Mouse (Mus musculus) kidney, embryonic 14.5 days (tissue): ENCODE measurements at regions not wholly inside any gene's neighbourhood (a gene's known extent, or its start where the extent isn't known, plus 50 kb on each side); places are given as distances from the start of the nearest gene placed in this dataset.

Experiments
- ATAC-seq: fragments of 200-750 bp; cut with Nextera tagmentation; 2 replicates; pipeline ENCODE4 v1.8.0; 2017; ENCODE audit warnings: moderate number of reproducible peaks, mild to moderate bottlenecking, moderate TSS enrichment, moderate library complexity; ENCODE audit not compliant: low FRiP score, low TSS enrichment
- H3K27ac ChIP-seq: fragments of 300-500 bp; sonication (generic); 2 replicates; pipeline ENCODE4 v1.5.1; 2014; ENCODE audit warnings: low read depth, mild to moderate bottlenecking, low read length, moderate library complexity, mixed read lengths
- H3K27me3 ChIP-seq: fragments of 300-500 bp; sonication (generic); 2 replicates; pipeline ENCODE4 v1.6.1; 2014; ENCODE audit warnings: mild to moderate bottlenecking, low read length; ENCODE audit not compliant: control insufficient read depth, insufficient read depth
- H3K36me3 ChIP-seq: fragments of 300-500 bp; sonication (generic); 2 replicates; pipeline ENCODE4 v1.6.1; 2014; ENCODE audit warnings: low read length, mixed read lengths; ENCODE audit not compliant: control insufficient read depth, insufficient read depth
- H3K4me1 ChIP-seq: fragments of 300-500 bp; sonication (generic); 2 replicates; pipeline ENCODE4 v1.6.1; 2014; ENCODE audit warnings: low read length, mixed read lengths; ENCODE audit not compliant: control insufficient read depth, insufficient read depth
- H3K4me2 ChIP-seq: fragments of 300-500 bp; sonication (generic); replicated peaks from 2 replicates; pipeline ENCODE4 v1.6.1; 2014; ENCODE audit warnings: low read depth, mild to moderate bottlenecking, low read length
- H3K4me3 ChIP-seq: fragments of 300-500 bp; sonication (generic); 2 replicates; pipeline ENCODE4 v1.5.1; 2014; ENCODE audit warnings: mild to moderate bottlenecking, low read length
- H3K9ac ChIP-seq: fragments of 300-500 bp; sonication (generic); 2 replicates; pipeline ENCODE4 v1.6.1; 2014; ENCODE audit warnings: low read depth, mild to moderate bottlenecking, low read length, moderate library complexity
- H3K9me3 ChIP-seq: fragments of 300-500 bp; sonication (generic); 2 replicates; pipeline ENCODE4 v1.6.1; 2016; ENCODE audit warnings: low read length; ENCODE audit not compliant: control insufficient read depth
- WGBS: fragments of 180-500 bp; shearing (Covaris S2); extraction: QIAGEN DNeasy Blood & Tissue Kit; methylation state at CpG from one replicate; pipeline ENCODE4 v1.1.7; 2014; 5-methylcytosine and 5-hydroxymethylcytosine counted together

DNA sequence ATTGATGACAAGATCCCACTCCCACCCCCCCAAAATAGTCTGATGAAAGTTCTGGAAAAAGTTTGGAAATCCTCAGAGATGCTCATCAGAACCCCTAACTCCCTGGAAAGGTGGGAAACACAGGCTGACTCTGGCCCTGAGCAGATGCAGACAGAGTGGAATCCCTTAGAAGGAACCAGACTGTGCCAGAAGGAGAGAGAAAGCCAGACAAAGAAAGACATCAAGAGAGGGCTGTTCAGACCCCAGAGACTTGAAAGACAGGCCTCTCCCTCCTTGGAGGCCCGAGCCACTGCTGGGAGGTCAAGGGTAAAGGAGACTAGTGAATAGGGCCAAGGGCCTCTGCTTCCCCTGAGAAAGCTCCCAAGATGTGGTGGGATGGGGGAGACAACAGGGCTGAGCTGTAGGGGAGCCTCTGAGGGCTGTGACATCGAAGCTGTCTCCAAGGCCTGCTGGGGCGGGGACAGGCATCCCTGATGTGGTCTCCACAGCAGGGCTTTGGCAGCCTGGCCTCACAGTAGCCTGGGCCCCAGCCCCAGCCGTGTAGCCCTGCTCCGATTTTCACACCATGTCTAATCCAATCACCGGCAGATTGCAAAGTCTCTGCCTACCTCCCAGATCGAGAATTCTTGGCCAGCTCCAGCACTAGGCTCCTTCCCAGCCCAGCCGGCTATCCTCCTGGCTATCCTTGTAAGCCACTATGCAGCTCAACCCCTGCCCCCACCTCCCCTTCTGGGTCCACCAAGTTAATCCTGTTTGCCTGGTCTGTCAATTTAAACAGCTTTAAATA lies 83.5 kb upstream of the Parp11 start:
- Histone ChIP-seq H3K4me1 (peaks cover 15% of the 10 kb centered on the region), H3K9me3 (no peaks in the 10 kb centered on the region), H3K4me2 (no peak overlapping the region), H3K27ac (no peak overlapping the region), H3K4me3 (no peak overlapping the region), H3K27me3 (no peaks in the 10 kb centered on the region), H3K36me3 (no peaks in the 10 kb centered on the region), H3K9ac (no peak overlapping the region)
- no peak for ATAC-seq
- 30% methylated on average over 8 of the region's 8 CpGs for WGBS

GRCm38 (mm10) chr6:127363871-127364590 lies 82.6 kb upstream of the Parp11 start:
- no peak overlapping the region for H3K4me3 ChIP-seq
- H3K4me1 ChIP-seq, result peaks cover 13% of the 10 kb centered on the region
- WGBS, result 49% methylated on average over 7 of the region's 7 CpGs
- no peaks in the 10 kb centered on the region for H3K36me3 ChIP-seq
- H3K4me2 ChIP-seq, result no peak overlapping the region
- no peak for ATAC-seq
- no peak overlapping the region for H3K9ac ChIP-seq
- no peak overlapping the region for H3K27ac ChIP-seq
- no peaks in the 10 kb centered on the region for H3K27me3 ChIP-seq
- no peaks in the 10 kb centered on the region for H3K9me3 ChIP-seq

DNA sequence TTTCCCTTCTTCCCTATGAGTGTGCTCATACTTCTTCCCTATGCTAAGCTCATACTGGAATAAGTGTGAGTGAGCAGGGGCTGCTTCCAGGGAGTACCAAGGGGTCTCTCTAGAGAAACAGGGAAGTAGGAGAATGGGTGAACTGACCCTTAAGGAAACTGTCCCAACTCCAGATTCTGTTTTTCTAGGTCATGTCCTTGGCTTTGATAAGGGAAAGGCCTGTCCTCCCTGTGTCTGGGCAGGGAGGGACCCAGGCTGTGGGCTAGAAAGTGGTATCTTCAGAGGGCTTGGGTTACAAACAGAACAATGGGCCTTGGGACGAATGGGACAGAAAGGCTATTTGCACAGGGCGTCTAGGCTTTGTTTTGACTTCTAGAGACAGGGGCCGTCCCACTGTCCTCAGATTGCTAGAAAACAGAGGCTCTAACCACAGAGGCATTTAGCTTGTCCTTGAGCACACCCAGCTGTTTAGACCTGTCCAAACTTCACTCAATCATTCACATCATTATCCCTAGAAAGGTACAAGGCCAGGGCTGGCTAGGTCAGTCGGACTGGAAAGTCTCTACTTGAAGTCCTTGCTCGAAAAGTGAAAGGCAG lies 82.0 kb upstream of the Parp11 start:
- H3K9me3 ChIP-seq, result no peaks in the 10 kb centered on the region
- WGBS, result 46% methylated on average over 5 of the region's 5 CpGs
- H3K36me3 ChIP-seq, result no peaks in the 10 kb centered on the region
- no peak overlapping the region for H3K4me2 ChIP-seq
- ATAC-seq, result no peak
- no peak overlapping the region for H3K9ac ChIP-seq
- H3K27me3 ChIP-seq, result no peaks in the 10 kb centered on the region
- peaks cover 11% of the 10 kb centered on the region; the same call in 1 of the 2 replicates for H3K4me1 ChIP-seq
- H3K4me3 ChIP-seq, result no peak overlapping the region
- H3K27ac ChIP-seq, result no peak overlapping the region

DNA sequence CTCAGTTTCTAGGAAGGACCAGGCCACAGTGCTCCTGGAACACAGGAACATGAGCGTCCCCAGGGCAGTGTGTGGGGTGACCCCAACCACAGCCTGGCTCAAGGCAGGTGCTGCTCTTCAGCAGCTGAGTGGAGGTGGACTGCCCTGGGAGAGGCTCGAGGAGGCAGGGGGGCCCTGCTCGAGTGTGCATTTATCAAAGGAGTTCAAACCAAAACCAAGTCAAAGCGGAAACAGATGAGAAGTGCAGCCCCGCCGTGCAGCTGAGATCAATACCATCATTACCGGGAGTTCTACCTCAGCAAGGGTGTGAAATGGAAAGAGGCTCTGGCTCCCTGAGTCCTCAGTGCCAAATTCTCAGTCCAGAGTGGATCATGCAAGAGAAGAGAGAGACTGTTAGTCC lies 81.4 kb upstream of the Parp11 start:
- H3K27ac ChIP-seq, result no peak overlapping the region
- no peak overlapping the region for H3K9ac ChIP-seq
- H3K27me3 ChIP-seq, result no peaks in the 10 kb centered on the region
- ATAC-seq, result no peak
- H3K36me3 ChIP-seq, result no peaks in the 10 kb centered on the region
- H3K4me3 ChIP-seq, result no peak overlapping the region
- H3K4me2 ChIP-seq, result no peak overlapping the region
- H3K9me3 ChIP-seq, result no peaks in the 10 kb centered on the region
- H3K4me1 ChIP-seq, result peaks cover 11% of the 10 kb centered on the region; the same call in 1 of the 2 replicates
- WGBS, result 48% methylated on average over 7 of the region's 7 CpGs

GRCm38 (mm10) chr6:127365651-127366050 lies 81.0 kb upstream of the Parp11 start:
- Histone ChIP-seq H3K4me3 (no peak overlapping the region), H3K27me3 (no peaks in the 10 kb centered on the region), H3K4me1 (peaks cover 11% of the 10 kb centered on the region; the same call in 1 of the 2 replicates), H3K4me2 (no peak overlapping the region), H3K9ac (no peak overlapping the region), H3K36me3 (no peaks in the 10 kb centered on the region), H3K27ac (no peak overlapping the region), H3K9me3 (no peaks in the 10 kb centered on the region)
- no peak for ATAC-seq
- 47% methylated on average over 2 of the region's 2 CpGs for WGBS

GRCm38 (mm10) chr6:127373052-127373451 lies 73.6 kb upstream of the Parp11 start:
- no peak overlapping the region for H3K9ac ChIP-seq
- no peak overlapping the region for H3K27ac ChIP-seq
- no peak for ATAC-seq
- H3K4me3 ChIP-seq, result no peak overlapping the region
- no peak overlapping the region for H3K4me2 ChIP-seq
- H3K27me3 ChIP-seq, result no peaks in the 10 kb centered on the region
- no peaks in the 10 kb centered on the region for H3K36me3 ChIP-seq
- peaks cover 14% of the 10 kb centered on the region; the same call in 1 of the 2 replicates for H3K4me1 ChIP-seq
- 86% methylated on average over 5 of the region's 5 CpGs for WGBS
- no peaks in the 10 kb centered on the region for H3K9me3 ChIP-seq

- H3K4me2 ChIP-seq, result no peak overlapping the region
- WGBS, result 76% methylated on average over 13 of the region's 13 CpGs
- H3K27ac ChIP-seq, result peak overlapping the region; percentile 30; the same call in 1 of the 2 replicates
- no peak overlapping the region for H3K9ac ChIP-seq
- ATAC-seq, result no peak
- peaks cover 14% of the 10 kb centered on the region; the same call in 1 of the 2 replicates for H3K4me1 ChIP-seq
- no peaks in the 10 kb centered on the region for H3K27me3 ChIP-seq
- H3K36me3 ChIP-seq, result no peaks in the 10 kb centered on the region
- no peaks in the 10 kb centered on the region for H3K9me3 ChIP-seq
- no peak overlapping the region for H3K4me3 ChIP-seq
Observed at GRCm38 (mm10) chr6:127373797-127374463, 72.7 kb upstream of the Parp11 start.

GRCm38 (mm10) chr6:127374464-127375143 lies 72.0 kb upstream of the Parp11 start:
- Histone ChIP-seq H3K4me1 (peaks cover 14% of the 10 kb centered on the region; the same call in 1 of the 2 replicates), H3K9ac (no peak overlapping the region), H3K27me3 (no peaks in the 10 kb centered on the region), H3K9me3 (no peaks in the 10 kb centered on the region), H3K27ac (peak overlapping the region; percentile 30; the same call in 1 of the 2 replicates), H3K4me3 (no peak overlapping the region), H3K36me3 (no peaks in the 10 kb centered on the region), H3K4me2 (no peak overlapping the region)
- 32% methylated on average over 12 of the region's 12 CpGs for WGBS
- ATAC-seq, result 0 out of 2 replicates have a peak, but pooled peaks have one; percentile 52
